Mouse (Mus musculus) left cerebral cortex, postnatal 36 days (tissue): Measurements from ENCODE around the gene Col5a1. TPM values are rescaled to one million over a fixed set of nuclear protein-coding genes. Genes with fewer than 3 reads are reported as not detected.
A peak's percentile ranks its signal among the peaks of the same experiment; 100 is the strongest.

Experiments
- DNase-seq, 2 experiments: peaks; one replicate each; pipeline ENCODE4 v3.0.0; 2021 to 2022; ENCODE audit warnings: low spot score in 2 of 2, mixed read lengths in 1 of 2
- intact Hi-C: fragments of 180-260 bp; cut with DNase I; formaldehyde crosslinking; loops from one replicate; pipeline ENCODE4 v1.15.1; 2025
- total RNA-seq, 2 experiments: library from RNA; stranded (reverse); gene quantifications; 2 replicates each; pipeline ENCODE4 v1.2.3; 2021

The Col5a1 gene
- total RNA-seq, 2 experiments from 2014 or later: 7.0 to 8.9 TPM

- intact Hi-C loops: no loop called here
Measured at GRCm38 (mm10) chr2:27912546-27913275, 26.5 kb downstream of the Col5a1 start.

GRCm38 (mm10) chr2:27915726-27916125 is 29.5 kb downstream of the Col5a1 start:
- DNase-seq: no peak
- intact Hi-C loops: loop anchor here (5.0 kb wide), 1 partner anchor 143 kb away; no protein-coding TSS in a partner anchor

More at GRCm38 (mm10) chr2:27912546-27913275, 26.5 kb downstream of the Col5a1 start:
- DNase-seq: no peak

GRCm38 (mm10) chr2:27916316-27916715 is 30.1 kb downstream of the Col5a1 start:
- intact Hi-C loops: loop anchor here (5.0 kb wide), 1 partner anchor 144 kb away; no protein-coding TSS in a partner anchor

GRCm38 (mm10) chr2:27917177-27917576 is 31.0 kb downstream of the Col5a1 start:
- no peak for DNase-seq
- intact Hi-C loops: loop anchor here (5.0 kb wide), 1 partner anchor 145 kb away; no protein-coding TSS in a partner anchor

More at GRCm38 (mm10) chr2:27916316-27916715, 30.1 kb downstream of the Col5a1 start:
- no peak for DNase-seq

- intact Hi-C loops: loop anchor here (5.0 kb wide), 1 partner anchor 146 kb away; no protein-coding TSS in a partner anchor
Measured at GRCm38 (mm10) chr2:27918106-27918505, 31.9 kb downstream of the Col5a1 start.

GRCm38 (mm10) chr2:27919309-27919850 is 33.2 kb downstream of the Col5a1 start:
- intact Hi-C loops: loop anchor here (5.0 kb wide), 1 partner anchor 147 kb away; no protein-coding TSS in a partner anchor
- no peak for DNase-seq

More at GRCm38 (mm10) chr2:27918106-27918505, 31.9 kb downstream of the Col5a1 start:
- DNase-seq: no peak

- intact Hi-C loops: no loop called here
Measured at GRCm38 (mm10) chr2:27922053-27922452, 35.8 kb downstream of the Col5a1 start.

GRCm38 (mm10) chr2:27923718-27924117 is 37.5 kb downstream of the Col5a1 start:
- DNase-seq: no peak
- intact Hi-C loops: no loop called here

More at GRCm38 (mm10) chr2:27922053-27922452, 35.8 kb downstream of the Col5a1 start:
- DNase-seq: peak in 1 of 2 experiments; percentile 29

- intact Hi-C loops: no loop called here
- no peak for DNase-seq
Measured at GRCm38 (mm10) chr2:27924463-27924862, 38.2 kb downstream of the Col5a1 start.

GRCm38 (mm10) chr2:27926478-27927165 is 40.4 kb downstream of the Col5a1 start:
- intact Hi-C loops: loop anchor here (2.0 to 5.0 kb wide), 3 partner anchors 48 to 376 kb away; no protein-coding TSS in a partner anchor

GRCm38 (mm10) chr2:27930471-27931015 is 44.3 kb downstream of the Col5a1 start:
- no peak for DNase-seq
- intact Hi-C loops: loop anchor here (10.0 kb wide), 1 partner anchor 134 kb away; no protein-coding TSS in a partner anchor

More at GRCm38 (mm10) chr2:27926478-27927165, 40.4 kb downstream of the Col5a1 start:
- peak; percentile 49 to 65 for DNase-seq

- DNase-seq: no peak
- intact Hi-C loops: loop anchor here (10.0 kb wide), 1 partner anchor 134 kb away; no protein-coding TSS in a partner anchor
Measured at GRCm38 (mm10) chr2:27931130-27931529, 44.9 kb downstream of the Col5a1 start.

GRCm38 (mm10) chr2:27931971-27932370 is 45.7 kb downstream of the Col5a1 start:
- intact Hi-C loops: loop anchor here (10.0 kb wide), 1 partner anchor 133 kb away; no protein-coding TSS in a partner anchor
- no peak for DNase-seq

GRCm38 (mm10) chr2:27934269-27934668 is 48.0 kb downstream of the Col5a1 start:
- intact Hi-C loops: loop anchor here (10.0 kb wide), 1 partner anchor 131 kb away; no protein-coding TSS in a partner anchor
- DNase-seq: no peak

GRCm38 (mm10) chr2:27934831-27935230 is 48.6 kb downstream of the Col5a1 start:
- DNase-seq: no peak
- intact Hi-C loops: loop anchor here (10.0 kb wide), 1 partner anchor 130 kb away; no protein-coding TSS in a partner anchor

- intact Hi-C loops: loop anchor here (10.0 kb wide), 1 partner anchor 129 kb away; no protein-coding TSS in a partner anchor
- no peak for DNase-seq
Measured at GRCm38 (mm10) chr2:27935441-27935840, 49.2 kb downstream of the Col5a1 start.

GRCm38 (mm10) chr2:27936607-27937191 is 50.5 kb downstream of the Col5a1 start:
- peak; percentile 48 to 52 for DNase-seq
- intact Hi-C loops: loop anchor here (10.0 kb wide), 1 partner anchor 128 kb away; no protein-coding TSS in a partner anchor

GRCm38 (mm10) chr2:27939433-27939832 is 53.2 kb downstream of the Col5a1 start:
- no peak for DNase-seq

GRCm38 (mm10) chr2:27940144-27940543 is 53.9 kb downstream of the Col5a1 start:
- DNase-seq: no peak
- intact Hi-C loops: no loop called here

More at GRCm38 (mm10) chr2:27939433-27939832, 53.2 kb downstream of the Col5a1 start:
- intact Hi-C loops: loop anchor here (10.0 kb wide), 1 partner anchor 125 kb away; no protein-coding TSS in a partner anchor
